Mouse (Mus musculus): ENCODE data around the gene Wnt10b.
"Not testable (repeated sequence)": the region's sequence is repeated elsewhere in the genome, so short reads cannot be mapped to it uniquely, and the experiment has no call there.

Wnt10b gene

DNA sequence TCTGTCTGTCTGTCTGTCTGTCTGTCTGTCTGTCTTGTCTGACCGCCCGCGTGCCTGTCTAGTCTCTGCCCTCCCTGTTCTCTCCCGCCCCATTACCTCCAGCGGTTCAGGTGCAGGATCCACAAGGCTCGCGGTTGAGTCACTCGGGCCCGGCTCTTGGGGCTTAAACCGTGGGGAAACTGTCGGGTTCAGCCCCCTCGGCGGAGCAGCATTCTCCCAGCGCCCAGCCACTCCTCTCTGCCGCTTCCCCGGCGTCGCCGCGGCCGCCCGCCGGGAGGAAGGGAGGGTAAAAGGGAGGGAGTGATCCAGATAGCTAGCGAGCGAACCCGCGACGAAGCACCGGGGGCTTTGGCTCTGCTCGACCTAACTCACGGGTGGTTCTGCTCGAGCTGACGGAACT lies at the start of gene Wnt10b:
Gene Wnt10b, minus strand, starts transcription at position 389 of the 400 bp plus-strand sequence.
- in situ Hi-C loops (cut with MboI, MseI), result no loop called here

DNA sequence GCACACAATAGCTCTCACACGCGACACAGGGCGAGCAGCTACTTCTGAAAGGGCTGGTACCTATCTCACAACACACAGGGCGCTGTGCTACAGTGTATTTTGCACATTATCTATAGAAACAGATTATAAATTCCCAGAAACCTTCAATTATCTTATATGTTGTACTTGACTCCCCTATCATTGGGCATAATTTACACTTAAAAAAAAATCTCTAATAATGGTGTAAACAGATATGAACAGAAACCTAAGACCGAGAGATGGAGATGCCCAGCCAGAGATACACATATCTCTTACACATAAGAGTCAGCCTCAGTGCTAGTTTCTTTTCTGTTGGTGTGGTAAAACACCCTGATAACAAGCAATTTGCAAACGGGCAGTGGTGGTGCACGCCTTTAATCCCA lies 49.7 kb upstream of the Wnt10b start:
- in situ Hi-C loops (cut with MboI, MseI), result no loop called here

DNA sequence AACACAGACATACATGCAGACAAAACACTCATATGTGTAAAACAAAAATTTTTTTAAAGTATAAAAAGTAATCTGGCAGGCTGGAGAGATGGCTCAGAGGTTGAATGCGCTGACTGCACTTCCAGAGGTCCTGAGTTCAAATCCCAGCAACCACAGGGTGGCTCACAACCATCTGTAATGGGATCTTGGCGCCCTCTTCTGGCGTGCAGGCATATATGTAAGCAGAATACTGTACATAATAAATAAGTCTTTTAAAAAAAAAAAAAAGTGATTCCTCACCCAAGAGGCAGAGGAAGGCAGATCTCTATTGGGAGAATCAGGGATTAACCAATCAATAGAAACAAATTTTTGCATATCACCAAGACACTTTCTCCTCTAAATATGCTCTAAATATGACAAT lies 45.5 kb upstream of the Wnt10b start:
- in situ Hi-C loops (cut with MboI, MseI), result no loop called here

DNA sequence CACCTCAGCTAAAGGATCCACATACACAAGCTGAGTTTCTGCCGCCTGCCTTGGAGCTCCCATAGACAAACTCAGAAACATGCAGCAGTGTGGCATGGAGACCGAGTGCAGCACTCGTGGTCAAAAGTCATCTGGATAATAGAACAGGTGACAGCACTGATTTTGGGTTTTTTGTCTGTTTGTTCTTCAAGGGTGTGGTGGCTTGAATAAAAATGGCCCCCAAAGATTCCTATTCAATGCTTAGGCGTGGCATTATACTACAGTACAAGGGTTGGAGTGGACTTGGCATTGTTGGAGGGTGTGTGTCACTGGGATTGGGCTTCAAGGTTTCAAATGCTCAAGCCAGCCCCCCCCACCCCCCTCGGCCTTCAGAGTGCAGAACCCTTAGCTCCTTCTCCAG lies 44.2 kb upstream of the Wnt10b start:
- in situ Hi-C loops (cut with MboI, MseI), result no loop called here

DNA sequence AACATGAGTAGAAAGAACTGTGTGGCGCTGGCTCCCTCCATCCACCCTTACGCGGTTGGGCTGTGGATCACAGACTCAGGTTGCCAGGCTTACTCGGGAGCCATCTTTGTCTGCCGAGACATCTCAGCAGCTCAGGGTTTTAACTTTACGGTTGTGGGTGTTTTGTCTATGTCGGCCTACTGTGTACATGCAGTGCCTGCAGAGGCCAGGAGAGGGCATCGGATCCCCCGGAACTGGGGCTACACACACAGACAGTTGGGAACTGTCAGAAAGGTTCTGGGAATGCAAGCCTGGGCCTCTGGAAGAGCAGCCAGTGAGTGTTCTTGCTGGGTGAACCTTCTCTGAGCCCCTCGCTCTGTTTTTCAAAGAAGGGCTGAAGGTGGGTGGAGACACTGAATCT lies 43.5 kb upstream of the Wnt10b start:
- in situ Hi-C loops (cut with MboI, MseI), result no loop called here

DNA sequence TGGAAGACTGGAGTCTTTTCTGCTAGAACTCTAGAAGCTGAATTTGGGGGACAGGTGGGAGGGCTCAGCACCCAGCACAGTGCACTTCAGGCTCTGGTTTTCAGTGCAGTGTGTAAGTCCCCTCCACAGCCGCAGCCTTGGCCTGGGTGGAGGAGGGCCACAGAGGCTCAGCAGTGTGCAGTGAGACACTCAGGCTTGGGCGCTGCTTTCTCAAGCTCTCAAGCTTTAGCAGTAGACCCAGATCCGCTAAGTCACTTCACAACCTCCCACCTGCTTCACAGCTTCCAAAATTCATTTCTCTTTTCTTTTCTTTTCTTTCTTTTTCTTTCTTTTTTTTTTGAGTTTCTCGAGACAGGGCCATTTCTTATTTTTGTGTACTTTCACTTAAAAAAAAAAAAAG lies 43.0 kb upstream of the Wnt10b start:
- in situ Hi-C loops (cut with MboI, MseI), result no loop called here

DNA sequence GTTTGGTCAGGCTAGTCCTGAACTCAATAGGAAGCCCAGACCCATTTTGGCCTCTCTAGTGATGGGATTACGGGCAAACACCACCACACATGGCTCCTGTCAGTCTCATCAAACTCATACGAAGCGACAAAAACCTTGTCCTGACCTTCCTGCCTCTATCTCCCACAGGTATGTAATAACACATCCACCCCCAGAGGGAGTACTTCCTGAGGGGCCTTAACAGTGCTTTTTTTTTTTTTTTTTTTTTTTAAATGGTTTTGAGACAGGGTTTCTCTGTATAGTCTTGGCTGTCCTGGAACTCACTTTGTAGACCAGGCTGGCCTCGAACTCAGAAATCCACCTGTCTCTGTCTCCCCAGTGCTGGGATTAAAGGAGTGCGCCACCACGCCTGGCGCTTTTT lies 40.2 kb upstream of the Wnt10b start:
- in situ Hi-C loops (cut with MboI, MseI), result no loop called here

DNA sequence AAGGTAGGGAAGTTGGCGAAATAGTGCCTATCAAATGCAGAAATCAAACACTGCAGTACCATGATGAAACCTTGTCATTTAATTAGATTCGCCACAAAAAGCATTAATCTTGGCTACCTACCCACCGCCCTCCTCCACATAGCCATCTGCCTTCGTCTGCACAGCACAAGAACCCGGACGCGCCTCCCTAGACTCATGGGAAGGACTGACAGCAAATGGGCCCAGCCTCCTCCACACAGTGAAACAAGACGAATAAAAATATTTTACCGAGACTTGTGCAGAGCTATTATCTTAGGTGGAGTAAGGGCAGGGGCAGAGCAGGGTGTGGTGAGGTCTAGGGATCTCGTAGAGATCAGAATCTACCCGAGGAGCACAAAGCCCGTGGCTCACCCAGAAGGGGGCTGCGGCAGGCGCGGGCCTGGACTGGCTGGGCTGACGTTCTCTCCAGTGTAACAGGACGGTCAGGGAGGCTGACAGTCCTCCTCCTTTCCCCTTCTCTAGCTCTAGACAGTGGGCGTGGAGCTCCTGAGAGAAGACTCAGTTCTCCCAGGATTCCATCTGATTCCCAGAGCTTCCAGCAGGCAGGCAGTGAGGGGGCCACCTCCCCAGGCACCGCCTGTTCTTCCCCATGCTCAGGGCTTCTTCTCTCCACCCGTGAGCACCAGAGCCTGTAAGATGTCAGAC lies 34.9 kb upstream of the Wnt10b start:
- in situ Hi-C loops (cut with MboI, MseI), result no loop called here

DNA sequence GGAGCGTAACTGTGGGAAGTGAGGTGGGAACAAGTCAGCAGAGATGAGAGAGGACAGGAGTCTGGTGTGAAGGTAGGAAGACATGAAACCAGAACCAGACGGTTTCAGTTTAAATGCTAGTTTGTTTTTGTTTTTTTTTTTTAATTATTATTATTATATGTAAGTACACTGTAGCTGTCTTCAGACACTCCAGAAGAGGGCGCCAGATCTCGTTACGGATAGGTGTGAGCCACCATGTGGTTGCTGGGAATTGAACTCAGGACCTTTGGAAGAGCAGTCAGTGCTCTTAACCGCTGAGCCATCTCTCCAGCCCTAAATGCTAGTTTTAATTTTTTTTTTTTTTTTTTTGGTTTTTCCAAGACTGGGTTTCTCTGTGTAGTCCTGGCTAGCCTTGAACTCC lies 32.3 kb upstream of the Wnt10b start:
- in situ Hi-C loops (cut with MboI, MseI), result not testable (repeated sequence)

DNA sequence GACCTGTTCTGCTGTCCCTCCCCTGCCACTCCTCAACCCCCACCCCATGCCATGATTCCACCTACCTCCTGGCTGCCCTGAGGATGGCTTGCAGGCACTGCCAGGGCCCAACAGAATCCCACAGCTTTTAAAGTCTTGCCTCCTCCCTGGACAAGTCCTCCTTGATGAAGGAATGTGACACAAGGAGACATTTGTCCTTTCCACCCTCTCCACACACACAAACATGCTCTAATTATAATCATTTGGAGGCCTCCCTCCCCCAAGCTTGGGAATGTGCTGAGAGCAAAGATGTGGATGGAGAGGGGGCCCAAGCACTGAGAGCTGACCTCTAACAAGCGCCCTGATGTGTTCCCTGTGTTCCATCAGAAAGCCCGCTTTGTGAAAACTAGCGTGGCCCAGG lies 31.4 kb upstream of the Wnt10b start, which contains the start of gene Ddn:
Gene Ddn, minus strand, starts transcription at position 101 of the 400 bp plus-strand sequence.
- in situ Hi-C loops (cut with MboI, MseI), result no loop called here

DNA sequence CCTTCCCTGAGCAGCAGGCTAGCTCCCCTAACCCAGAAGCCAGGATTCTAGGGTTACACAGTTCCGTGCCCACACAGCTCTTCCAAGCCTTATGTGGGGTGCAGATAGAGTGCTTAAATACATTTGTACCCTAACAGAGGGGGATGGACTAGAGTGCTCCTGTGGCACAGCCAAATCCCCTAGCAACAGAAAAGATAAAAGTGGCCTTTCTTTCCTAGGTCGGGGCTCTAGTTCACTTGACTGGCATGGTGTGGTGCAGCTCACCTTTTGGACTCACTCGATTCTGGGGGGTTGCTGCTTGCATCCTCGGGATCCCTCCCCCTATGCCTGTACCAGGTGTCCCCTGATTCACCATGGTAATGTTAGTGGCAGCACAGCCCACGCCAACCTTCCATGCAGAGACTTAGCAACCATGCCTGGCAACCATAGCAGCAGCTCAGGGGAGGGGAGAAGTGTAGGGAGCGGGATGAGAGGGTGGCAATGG lies 30.7 kb upstream of the Wnt10b start:
- in situ Hi-C loops (cut with MboI, MseI), result no loop called here

DNA sequence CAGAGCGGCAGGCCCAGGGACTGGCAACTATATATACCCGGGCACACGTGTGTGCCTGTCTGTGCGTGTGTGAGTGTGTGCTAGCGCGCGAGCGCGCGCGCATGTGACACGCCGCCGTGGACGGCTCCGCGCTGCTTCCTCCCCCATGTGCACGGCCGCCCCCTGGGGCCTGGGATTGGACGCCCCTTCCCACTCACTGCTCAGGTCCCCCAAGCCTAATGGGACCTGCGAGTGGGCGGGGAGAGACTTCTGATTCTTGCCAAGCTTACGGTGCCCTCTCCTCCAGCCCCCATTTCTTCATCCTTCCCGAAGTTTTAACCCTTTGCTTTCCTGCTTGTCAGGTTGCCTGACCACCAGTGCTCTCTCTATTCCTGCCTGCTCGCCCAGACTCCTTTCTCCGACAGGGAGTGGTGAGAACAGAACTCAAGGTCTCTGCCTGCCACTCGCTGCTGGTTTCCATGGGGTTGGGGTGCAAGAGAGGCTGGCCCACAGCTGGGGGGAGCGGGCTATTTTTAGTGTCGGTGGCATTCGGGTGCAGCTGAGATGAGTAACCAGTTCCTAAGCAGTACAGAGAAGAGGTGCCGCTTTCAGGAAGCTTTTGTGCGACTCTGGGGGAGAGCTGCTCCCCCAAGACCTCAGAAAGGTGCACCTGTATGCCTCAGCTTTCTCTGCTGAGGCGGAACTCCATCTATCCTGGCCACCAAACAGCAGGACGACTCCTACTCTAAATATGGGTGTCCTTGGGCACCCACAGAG lies 30.1 kb upstream of the Wnt10b start:
- in situ Hi-C loops (cut with MboI, MseI), result no loop called here

DNA sequence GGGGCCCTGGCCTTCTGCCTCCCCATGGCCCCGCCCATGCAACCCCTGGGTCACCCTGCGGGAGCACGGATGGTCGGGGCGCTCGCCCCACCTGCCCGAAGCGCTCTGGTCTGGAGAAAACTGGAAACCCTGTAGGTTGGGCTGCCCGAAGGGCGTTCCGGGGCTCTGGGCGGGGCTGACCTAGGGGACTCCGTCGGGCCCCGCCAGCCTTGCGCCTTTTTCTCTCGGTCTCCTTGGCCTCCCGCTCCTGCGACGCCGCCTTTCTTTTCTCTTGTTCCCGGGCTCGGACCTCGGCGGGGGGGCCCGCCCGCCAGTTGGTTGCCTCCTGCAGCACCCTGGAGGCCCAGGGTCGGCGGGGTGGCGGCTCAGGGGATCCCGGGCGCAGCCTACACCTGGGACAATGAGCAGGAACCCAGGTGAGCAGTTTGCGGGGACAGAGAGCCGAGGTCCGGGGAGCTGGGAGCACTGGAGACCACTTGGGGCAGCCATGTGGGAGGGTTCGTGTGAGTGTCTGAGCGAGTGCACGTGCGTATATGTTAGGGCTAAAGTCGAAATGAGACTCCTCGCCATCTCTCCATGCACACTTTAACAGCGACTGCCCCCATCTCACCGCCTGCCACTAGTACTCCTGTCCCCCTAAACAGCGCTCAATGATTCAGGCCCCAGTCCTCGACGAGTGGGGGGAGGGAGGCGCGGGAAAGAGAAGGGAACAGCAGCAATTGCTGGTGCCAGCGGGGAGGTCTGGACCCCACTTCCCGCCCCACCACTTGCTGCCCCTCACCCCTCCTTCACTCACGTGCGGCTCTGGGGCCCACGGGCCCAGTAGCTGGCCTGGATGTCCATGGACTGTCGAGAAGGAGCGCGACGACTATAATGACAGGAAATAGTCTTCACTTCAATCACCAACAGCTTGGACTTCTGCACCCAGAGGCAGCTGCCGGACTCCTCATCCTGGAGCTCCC lies 29.1 kb upstream of the Wnt10b start:
- in situ Hi-C loops (cut with MboI, MseI), result no loop called here

DNA sequence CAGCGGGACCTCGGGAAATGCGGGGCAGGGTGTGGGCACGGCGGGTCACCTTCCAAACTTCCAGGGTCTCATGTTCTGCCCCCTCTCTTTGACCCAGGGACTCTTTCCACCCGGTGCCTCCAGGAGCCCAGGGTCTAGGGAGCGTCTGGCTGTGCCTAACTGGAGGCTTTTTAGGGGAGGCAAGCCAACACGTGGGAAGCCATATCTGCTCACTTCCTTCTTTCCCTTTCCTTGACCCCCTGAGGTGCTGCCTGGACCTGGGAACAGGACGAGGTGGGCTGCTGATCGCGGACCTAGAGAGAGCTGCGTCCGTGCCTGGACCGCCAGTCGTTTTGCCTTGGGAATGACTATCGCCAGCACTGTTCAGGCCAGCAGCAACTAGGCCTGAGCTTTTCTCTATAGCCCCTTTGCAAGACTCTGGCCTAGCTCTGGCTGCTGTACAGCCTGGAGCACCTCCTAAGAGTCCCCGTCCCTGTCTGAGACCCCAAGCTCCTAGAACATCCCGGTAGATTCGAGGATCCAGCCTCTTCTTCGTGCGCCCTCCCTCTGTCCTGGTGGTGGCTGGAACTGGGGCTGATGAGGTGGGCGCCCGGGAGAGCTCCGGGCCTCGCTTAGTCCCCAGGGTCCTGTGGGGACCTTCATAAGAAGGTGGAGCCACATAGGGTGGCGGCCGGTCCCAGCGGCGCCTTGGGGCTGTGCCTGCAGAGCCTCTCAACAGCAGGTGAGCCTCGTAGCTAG lies 28.3 kb upstream of the Wnt10b start:
- in situ Hi-C loops (cut with MboI, MseI), result no loop called here

DNA sequence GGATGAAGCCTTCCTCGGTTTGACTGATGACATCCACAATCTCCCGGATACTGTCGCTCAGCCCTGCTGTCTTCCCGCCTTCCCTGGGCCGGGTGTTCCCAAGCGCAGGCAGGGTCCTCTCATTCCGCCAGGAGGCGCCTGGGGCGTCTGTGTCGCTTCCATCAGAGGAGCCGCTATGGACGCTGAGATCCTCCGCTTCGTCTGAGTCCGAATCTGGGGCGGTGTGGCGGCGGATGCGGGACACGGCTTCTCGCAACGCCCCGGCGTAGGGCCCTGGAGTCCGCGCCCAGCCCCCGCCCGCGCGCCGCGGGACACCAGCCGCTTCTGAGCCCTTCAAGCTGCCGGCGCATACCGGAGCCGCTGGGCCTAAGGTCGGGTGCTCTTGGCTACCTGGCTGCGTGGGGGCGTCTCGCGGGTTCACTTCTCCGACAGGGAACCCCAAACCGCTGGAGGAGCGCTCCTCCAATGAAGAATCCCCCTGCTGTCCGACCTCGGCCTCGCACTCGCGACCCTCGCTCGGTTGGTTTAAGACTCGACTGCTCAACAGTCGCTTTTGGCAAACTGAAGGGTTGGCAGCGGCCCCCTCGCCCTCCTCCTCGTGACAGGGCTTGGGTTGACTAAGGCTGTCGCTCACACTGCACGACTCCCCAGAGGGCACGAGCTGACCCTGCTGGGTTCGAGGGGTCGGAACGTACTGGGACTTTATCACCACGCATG lies 27.5 kb upstream of the Wnt10b start:
- in situ Hi-C loops (cut with MboI, MseI), result no loop called here

DNA sequence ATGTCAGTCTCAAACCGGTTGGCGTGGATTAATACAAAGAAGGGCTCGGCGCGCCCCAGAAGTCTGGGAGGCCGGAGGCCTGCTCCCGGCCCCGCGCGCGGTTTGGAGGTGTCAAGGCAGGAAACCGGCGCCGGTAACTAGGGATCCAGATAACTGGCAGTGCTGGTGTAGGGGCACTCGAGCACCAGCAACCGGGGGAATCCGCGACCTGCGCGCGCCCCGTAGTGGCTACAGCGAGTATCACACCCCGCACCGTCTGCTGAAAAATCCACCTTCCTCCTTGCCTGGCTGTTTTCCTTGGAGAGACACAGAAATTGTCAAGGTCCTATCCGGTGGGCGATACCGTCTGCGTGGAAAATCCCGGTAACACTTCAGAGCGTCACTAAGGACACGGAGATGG lies 26.1 kb upstream of the Wnt10b start:
- in situ Hi-C loops (cut with MboI, MseI), result no loop called here

DNA sequence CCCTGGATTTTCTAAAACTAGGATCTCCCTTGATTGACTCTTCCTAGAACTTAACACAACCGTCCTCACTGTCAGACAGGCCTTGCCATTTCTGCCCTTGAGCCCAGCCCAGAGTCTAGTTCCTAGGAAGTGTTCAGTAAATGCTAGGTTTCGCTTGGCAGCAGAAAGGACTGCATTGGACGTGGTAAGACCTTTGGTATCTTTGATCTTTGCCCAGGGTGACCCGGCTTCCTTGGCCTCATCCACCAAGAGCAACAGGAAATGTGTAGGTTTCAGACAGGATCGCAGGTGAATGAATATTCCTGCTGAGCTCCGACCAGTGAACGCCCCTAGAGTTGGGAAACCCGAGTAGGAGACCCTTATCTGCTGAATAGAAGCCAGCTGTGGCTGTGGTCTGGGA lies 25.0 kb upstream of the Wnt10b start:
- in situ Hi-C loops (cut with MboI, MseI), result no loop called here

DNA sequence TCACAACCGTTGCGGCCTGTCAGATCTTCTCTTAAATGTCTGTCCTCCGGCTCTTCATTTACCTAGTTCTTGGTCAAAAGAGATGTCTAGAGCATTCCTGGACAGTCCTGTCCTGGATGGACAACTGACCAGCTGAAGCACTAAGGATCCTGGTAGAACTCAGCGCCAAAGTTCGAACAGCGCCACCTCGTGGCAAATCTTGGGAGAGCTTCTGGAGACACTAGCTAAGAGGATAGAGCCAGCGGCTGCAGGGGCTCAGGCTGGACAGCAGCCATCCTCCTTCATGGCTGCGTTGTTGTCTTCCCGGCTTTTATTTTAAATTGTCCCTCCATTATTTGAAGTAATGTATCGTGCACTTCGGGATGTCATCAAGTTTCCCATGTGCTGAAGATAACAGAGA lies 21.4 kb upstream of the Wnt10b start:
- in situ Hi-C loops (cut with MboI, MseI), result loop anchor here (5.0 kb wide), 1 partner anchor 92 kb away; the partner anchor contains the start of gene Ccdc65

DNA sequence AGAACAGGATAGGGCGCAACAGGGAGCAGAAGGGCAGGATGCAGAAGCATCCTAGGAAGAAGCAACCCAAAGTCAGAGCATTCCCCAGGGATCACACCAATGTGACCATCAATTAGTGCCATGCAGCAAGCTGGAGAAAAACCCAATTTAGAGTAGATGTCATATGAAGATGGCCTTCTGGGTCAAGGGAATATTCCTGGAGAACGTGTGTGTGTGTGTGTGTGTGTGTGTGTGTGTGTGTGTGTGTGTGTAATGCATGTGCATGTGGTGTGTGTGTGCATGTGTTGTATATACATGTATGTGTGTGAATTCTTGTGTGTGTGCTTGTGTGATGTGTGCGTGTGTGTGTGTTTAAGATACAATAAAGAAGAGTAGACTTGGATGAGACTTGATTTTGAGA lies 21.0 kb upstream of the Wnt10b start:
- in situ Hi-C loops (cut with MboI, MseI), result loop anchor here (5.0 kb wide), 1 partner anchor 92 kb away; the partner anchor contains the start of gene Ccdc65

DNA sequence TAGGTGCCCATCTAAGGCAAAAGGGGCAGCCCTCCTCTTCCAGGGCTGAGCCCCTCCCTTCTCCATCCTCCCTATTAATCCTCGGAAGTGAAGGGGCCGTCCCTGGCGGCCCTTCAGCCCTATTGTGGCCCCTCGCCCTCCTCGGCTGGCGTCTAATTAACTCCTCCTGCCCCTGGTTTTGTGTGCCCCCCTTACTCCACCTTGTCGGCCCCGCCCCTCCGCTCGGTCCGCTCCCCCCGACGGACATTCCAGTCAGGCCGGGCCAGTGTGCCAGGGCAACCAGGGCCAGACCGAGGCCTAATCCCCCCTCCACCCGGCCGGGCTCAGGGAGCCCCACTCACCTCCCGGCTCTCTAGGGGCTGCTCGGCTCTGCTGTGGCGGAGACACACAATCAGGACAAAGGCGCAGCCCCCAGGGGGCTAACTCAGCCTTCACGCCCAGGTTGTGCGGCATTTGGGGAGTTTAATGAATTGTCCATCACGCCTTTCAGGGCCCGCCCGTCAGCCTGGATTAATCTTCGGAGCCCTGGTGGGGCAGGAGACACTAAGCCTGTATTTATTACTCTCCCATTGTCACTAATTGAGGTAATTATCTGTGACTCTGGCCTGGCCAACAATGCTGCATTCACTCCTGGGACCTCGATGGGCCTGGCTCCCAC lies 20.0 kb upstream of the Wnt10b start:
- in situ Hi-C loops (cut with MboI, MseI), result loop anchor here (5.0 kb wide), 1 partner anchor 91 kb away; the partner anchor contains the start of gene Ccdc65

Data from regulatory T cell (primary cell).